Mouse (Mus musculus) kidney, adult 2 months (tissue): ENCODE results near the gene Ly6g6c. TPM values are rescaled to one million over a fixed set of nuclear protein-coding genes. Genes with fewer than 3 reads are reported as not detected.
A peak's percentile ranks its signal among the peaks of the same experiment; 100 is the strongest.

Experiments used
- DNase-seq: peaks from one replicate; pipeline ENCODE4 v3.0.0; 2021
- H3K27ac ChIP-seq: fragments of 200-500 bp; 2 replicates; pipeline ENCODE4 v1.5.1; 2012; ENCODE audit warnings: low read depth, low read length, control low read depth, inconsistent platforms; ENCODE audit not compliant: insufficient read depth
- H3K27me3 ChIP-seq: fragments of 200-500 bp; replicated peaks from 2 replicates; pipeline ENCODE4 v1.6.1; 2012; ENCODE audit warnings: mild to moderate bottlenecking, moderate library complexity, low read length, inconsistent platforms; ENCODE audit not compliant: control insufficient read depth, insufficient read depth
- H3K36me3 ChIP-seq: fragments of 200-500 bp; 2 replicates; pipeline ENCODE4 v1.6.1; 2012; ENCODE audit warnings: mild to moderate bottlenecking, moderate library complexity, low read length, inconsistent platforms; ENCODE audit not compliant: control insufficient read depth, insufficient read depth
- H3K4me1 ChIP-seq: fragments of 200-500 bp; 2 replicates; pipeline ENCODE4 v1.6.1; 2011; ENCODE audit warnings: low read length; ENCODE audit not compliant: control insufficient read depth, insufficient read depth
- H3K4me3 ChIP-seq: fragments of 200-500 bp; 2 replicates; pipeline ENCODE4 v1.5.1; 2011; ENCODE audit warnings: mild to moderate bottlenecking, low read depth, low read length, control low read depth; ENCODE audit not compliant: insufficient read depth
- CTCF ChIP-seq: fragments of 200-500 bp; conservative IDR thresholded peaks from 2 replicates; pipeline ENCODE4 v1.5.1; 2011; ENCODE audit warnings: low read depth, mild to moderate bottlenecking, control low read depth, low read length, moderate library complexity, mixed read lengths; ENCODE audit not compliant: insufficient read depth, insufficient read length
- POLR2A ChIP-seq: fragments of 200-500 bp; IDR thresholded peaks from one replicate; pipeline ENCODE4 v1.6.1; 2011; ENCODE audit warnings: low read depth, low read length, control low read depth
- WGBS: fragments of 180-500 bp; shearing (Covaris S2); methylation state at CpG from one replicate; pipeline ENCODE4 v1.1.7; 2018; 5-methylcytosine and 5-hydroxymethylcytosine counted together
- polyA plus RNA-seq: library from polyadenylated mRNA; depleted of rRNA; stranded (reverse); fragments of >200 nt; gene quantifications from 2 replicates; pipeline ENCODE4 v1.2.3, GENCODE M21; 2012

Gene Ly6g6c
- polyA plus RNA-seq, 1 experiment, result 0.13 TPM

DNA sequence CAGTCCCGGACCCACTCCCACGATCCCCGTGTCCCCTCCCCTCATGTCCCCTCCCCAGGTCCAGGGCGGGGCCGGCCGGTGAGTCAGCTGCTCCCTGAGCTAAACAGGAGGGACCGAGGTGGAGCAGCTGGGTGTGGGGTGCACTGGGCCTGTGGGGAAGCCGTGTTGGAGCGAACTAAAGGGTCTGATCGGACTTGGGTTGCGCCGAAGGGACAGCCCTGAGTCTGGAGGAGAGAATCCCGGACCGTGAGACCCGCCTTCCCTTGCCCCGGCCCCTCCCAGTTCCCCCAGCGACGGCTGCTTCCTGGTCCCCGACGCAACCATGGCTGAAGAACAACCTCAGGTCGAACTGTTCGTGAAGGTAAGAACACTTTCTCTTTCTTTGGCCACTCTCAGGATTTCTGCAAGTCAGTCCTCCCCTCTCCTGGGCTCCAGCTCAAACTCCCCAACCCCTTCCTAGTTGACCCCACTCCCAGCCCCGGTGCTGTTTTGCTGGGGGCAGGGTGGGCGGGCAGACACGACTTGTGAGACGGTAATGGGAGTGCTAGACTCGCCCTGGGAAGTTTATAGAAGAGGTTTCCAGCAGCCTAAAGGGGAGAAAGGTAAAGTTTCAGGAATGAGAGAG, 14.9 kb upstream of the Ly6g6c start:
- TF ChIP-seq POLR2A (peak; percentile 68), CTCF (no peak)
- Histone ChIP-seq H3K4me3 (peak overlapping the region; percentile 73), H3K27me3 (no peaks in the 10 kb centered on the region), H3K27ac (peak overlapping the region; percentile 85), H3K36me3 (peaks cover 5% of the 10 kb centered on the region; the same call in 1 of the 2 replicates), H3K4me1 (peaks cover 15% of the 10 kb centered on the region)
- DNase-seq, result peak; percentile 87
- under 1% methylated on average over 27 of the region's 27 CpGs for WGBS

DNA sequence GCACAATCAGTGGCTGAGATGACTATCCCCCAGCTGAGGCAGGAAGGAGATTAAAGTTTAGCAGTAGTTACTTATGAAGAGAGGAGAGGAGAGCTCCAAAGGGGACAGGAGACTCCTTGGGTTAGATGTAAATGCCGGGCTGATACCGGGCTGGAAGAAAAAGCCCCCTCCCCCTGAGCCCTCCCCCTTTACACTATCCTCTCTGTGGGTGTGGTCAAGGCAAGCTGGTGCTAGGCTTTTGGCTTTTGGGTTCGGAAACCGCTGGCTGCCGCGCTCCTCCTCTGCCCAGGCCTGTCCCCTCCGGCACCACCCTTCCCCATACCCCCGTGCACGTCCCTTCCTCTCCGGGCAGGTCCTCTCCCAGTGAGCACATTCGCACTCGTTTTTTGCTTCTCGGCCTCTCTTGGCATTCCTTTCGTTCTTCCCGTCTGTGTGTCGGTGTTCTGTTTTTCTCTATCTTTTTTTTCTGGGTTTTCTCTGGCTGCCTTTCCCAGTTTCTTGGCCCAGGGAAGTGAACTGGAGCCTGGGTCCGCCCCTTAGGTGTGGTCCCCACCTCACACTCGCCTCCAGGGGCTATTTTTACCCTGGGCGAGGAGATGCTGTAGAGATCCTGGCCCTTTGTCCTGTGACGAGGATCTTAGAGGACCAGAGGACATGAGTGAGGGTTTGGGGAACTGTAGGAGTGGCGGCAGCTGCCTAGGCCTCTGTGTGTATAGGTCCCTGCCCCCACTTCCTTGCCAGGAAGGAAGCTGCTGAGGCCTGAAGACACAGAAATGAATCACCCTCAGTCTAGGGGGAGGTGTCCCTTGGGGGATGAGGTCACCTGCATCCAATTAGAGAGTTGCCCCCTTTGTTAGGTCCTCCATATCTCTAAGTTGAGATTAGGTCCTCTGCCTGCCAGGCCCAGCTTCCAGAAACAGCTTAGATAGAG, 13.8 kb upstream of the Ly6g6c start:
- H3K27ac ChIP-seq, result peak overlapping the region; percentile 90
- peaks cover 15% of the 10 kb centered on the region for H3K4me1 ChIP-seq
- TF ChIP-seq CTCF (no peak), POLR2A (peak; percentile 26)
- WGBS, result 5% methylated on average over 21 of the region's 21 CpGs
- peak overlapping the region; percentile 73 for H3K4me3 ChIP-seq
- DNase-seq, result peak; percentile 90
- no peaks in the 10 kb centered on the region for H3K27me3 ChIP-seq
- H3K36me3 ChIP-seq, result peaks cover 7% of the 10 kb centered on the region; the same call in 1 of the 2 replicates

GRCm38 (mm10) chr17:35052271-35052798, 12.9 kb upstream of the Ly6g6c start:
- 54% methylated on average over 12 of the region's 12 CpGs for WGBS
- Histone ChIP-seq H3K4me3 (peak overlapping the region; percentile 73; the same call in 1 of the 2 replicates), H3K27ac (peak overlapping the region; percentile 36), H3K27me3 (no peaks in the 10 kb centered on the region), H3K36me3 (peaks cover 7% of the 10 kb centered on the region; the same call in 1 of the 2 replicates), H3K4me1 (peaks cover 14% of the 10 kb centered on the region)
- no peak for DNase-seq
- no peak for TF ChIP-seq CTCF

DNA sequence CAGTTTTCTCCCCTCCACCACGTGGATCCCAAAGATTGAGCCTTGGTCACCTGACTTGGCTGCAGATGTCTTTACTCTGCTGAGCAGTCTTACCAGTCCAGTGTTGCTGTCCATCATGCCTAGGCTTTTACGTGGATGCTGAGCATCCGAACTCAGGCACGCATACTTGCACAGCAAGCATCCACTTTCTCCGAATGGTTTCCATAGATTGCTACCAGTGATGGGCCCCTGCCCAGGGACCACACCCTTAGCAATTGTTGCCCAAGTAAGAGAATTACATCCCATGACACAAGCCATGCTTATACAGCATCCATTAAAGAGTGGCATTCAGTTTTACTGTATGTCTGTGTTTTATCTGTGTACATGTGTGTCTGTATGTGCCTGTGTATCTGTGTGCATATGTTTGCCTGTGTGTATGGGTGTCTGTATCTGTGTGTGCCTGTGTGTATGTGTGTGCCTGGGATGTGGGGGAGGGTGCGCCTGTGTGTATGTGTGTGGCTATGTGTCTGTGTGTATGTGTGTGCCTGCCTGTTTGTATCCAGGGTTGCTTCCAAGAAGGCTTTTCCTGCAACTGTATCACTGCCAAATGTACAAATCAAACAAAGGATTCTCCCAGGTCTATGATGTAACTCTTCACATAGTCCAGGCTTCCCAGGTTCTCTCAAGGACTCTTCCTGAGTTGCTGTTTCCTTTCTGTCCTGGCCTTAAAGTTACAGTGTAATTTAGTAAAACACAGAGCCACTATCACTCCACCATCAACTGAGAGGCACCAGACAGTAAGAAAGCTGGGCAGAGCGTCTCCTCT, 9.3 kb upstream of the Ly6g6c start:
- Histone ChIP-seq H3K27me3 (no peaks in the 10 kb centered on the region), H3K4me1 (0 out of 2 replicates have a peak, but pooled peaks cover 6% of the 10 kb centered on the region), H3K27ac (no peak overlapping the region), H3K4me3 (no peak overlapping the region), H3K36me3 (peaks cover 7% of the 10 kb centered on the region; the same call in 1 of the 2 replicates)
- 74% methylated on average over 7 of the region's 7 CpGs for whole genome bisulfite sequencing
- DNase-seq, result peak; percentile 52
- TF ChIP-seq POLR2A (no peak), CTCF (no peak)

DNA sequence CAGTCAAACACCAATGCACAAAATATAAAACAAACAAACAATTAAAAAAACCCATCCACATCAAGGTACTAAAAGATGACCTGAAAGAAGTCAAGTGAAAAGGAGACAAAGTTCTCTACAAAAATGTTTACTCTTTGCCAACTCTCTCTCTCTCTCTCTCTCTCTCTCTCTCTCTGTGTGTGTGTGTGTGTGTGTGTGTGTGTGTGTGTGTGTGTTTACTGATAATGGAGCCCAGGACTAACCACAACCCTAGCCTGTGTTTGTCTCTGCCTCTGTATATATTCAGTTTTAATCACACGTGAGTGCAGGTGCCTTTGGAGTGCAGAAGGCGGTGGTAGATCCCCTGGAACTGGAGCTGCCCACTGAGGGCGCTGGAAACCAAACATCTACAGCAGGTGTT, 8.1 kb upstream of the Ly6g6c start:
- DNase-seq, result no peak
- 0 out of 2 replicates have a peak, but pooled peaks cover 6% of the 10 kb centered on the region for H3K4me1 ChIP-seq
- WGBS, result 83% methylated on average over 3 of the region's 3 CpGs
- H3K27ac ChIP-seq, result no peak overlapping the region
- TF ChIP-seq POLR2A (no peak), CTCF (no peak)
- no peaks in the 10 kb centered on the region for H3K27me3 ChIP-seq
- no peak overlapping the region for H3K4me3 ChIP-seq
- H3K36me3 ChIP-seq, result peaks cover 7% of the 10 kb centered on the region; the same call in 1 of the 2 replicates

- 51% methylated on average over 9 of the region's 9 CpGs for WGBS
- H3K27me3 ChIP-seq, result no peaks in the 10 kb centered on the region
- no peak for TF ChIP-seq POLR2A
- no peak for TF ChIP-seq CTCF
- H3K36me3 ChIP-seq, result peaks cover 7% of the 10 kb centered on the region; the same call in 1 of the 2 replicates
- 0 out of 2 replicates have a peak, but pooled peaks cover 6% of the 10 kb centered on the region for H3K4me1 ChIP-seq
- no peak for DNase-seq
- no peak overlapping the region for H3K27ac ChIP-seq
- H3K4me3 ChIP-seq, result no peak overlapping the region
These were observed 6.9 kb upstream of the Ly6g6c start for GRCm38 (mm10) chr17:35058316-35058715.
